Mouse (Mus musculus) naive thymus-derived CD4-positive, alpha-beta T cell, adult 2 months (primary cell): ENCODE results near the gene Hhip.
A peak's percentile ranks its signal among the peaks of the same experiment; 100 is the strongest.
"Not testable (repeated sequence)": the region's sequence is repeated elsewhere in the genome, so short reads cannot be mapped to it uniquely, and the experiment has no call there.

Experiments used
- DNase-seq: peaks from one replicate; pipeline ENCODE4 v3.0.0-alpha.2; 2011; ENCODE audit warnings: low read depth

The Hhip gene

DNA sequence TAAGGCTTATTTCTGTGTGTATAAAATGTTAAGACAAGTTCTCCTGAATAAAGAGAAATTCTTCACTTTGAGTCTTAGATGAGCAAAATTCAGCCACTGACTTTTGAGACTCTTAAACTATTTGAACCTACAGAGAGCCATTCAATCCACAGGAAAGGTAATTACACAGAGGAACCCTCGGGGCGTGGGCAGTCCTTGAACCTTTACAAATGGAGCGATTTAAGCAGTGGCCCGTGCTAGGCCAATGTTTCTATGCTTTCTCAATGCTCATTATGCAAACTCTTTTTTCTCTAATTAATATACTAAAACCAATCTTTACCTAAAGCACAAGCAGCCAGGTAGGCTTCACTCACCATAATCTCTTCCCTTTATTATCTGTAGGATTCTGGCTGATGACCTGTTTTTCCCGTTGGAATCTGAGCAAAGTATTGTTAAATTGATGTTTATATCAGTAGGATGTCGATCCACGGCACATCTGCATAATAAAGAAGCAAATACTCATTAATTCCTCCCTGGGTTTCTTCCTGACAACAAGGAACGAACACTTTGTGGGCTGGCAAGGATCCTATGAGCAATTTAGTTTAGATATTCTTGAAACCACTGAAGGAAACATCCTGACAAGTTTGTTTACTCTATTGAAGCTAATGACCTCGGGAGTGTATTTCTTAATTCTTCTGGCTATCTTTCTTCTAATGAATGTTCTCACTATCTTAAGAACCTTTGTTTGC lies 65.5 kb downstream of the Hhip start:
- DNase-seq, result no peak

GRCm38 (mm10) chr8:79991420-79991819 lies 66.4 kb downstream of the Hhip start:
- not testable (repeated sequence) for DNase-seq

DNA sequence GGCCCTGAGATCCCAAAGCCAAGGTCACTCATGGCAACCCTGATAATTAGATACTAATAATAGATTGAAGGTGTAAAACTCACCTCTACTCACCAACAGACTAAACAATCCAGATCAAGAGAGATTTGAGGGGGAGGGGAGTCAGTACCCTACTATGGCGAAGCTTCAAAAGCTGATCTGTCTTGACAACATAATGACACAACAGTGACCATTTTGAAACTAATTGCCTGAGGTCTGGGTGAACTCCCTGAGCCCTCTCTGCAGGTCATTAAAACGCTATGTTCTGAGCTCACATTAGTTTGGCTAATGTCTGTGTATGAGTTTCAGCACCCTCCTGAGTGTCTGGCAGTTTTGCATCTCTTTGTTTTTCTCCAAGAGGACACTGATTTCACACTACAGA lies 72.9 kb downstream of the Hhip start:
- DNase-seq, result no peak

DNA sequence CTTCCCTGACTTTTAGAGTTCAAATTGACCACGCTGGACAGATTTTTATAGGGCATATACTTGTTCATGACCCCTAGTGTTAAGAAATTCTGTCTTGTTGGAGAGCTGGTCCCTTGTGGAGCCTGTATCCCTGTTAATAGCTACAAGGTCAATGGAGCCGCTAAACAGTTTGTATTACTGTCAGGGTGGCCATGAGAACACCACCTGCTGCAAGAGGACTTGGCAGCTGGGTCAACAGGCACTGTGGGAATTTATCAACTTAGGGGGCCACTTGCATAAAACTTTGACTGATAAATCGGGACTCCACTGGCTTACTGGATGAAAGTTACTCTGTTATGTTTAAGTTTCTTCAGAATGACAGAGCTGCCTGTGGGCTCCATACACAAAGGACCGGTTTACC lies 75.7 kb downstream of the Hhip start:
- no peak for DNase-seq

- no peak for DNase-seq
Measured at GRCm38 (mm10) chr8:79966159-79966558, 91.6 kb downstream of the Hhip start.

DNA sequence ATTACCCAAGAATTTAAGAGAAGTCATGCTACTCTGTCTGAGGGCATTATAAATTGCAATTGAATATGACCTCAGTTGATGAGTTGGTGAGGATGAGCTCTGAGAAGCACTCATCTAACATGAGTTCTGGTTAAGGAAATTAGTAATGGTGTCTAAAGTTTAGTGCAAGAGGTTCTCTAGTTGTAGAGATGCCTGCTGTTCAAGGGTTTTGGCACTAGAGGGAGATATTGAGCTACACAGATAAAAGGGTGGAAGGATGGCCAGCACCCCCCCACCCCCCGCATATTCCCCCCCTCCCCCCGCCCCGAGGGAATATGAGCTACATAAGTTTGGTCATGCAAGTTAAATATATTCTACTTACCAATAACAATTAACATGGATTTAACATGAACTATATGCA lies 104.9 kb downstream of the Hhip start:
- peak; percentile 27 for DNase-seq

- no peak for DNase-seq
Measured at GRCm38 (mm10) chr8:79950376-79950775, 107.4 kb downstream of the Hhip start.

GRCm38 (mm10) chr8:79945501-79946076 lies 112.2 kb downstream of the Hhip start:
- no peak for DNase-seq

DNA sequence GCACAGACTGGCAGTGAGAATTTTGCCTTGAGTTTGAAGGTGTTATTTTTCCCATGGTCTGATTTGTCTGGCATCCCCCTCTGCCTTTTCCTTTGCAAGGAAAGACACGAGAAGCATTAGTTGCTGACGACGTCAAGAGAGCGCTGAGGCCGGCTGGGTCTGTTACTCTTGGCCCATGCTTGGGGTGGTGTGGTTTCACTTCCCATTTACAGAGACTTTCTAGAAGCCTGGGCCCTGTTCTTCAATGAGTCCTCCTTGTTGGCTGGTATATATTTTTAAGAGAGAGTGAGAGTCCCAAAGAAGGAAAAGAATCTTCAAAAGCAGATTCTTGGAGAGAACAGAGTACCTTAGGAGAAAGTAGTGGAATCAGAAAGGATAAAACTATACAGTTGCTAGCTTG lies 116.7 kb downstream of the Hhip start:
- no peak for DNase-seq

- no peak for DNase-seq
Measured at GRCm38 (mm10) chr8:79936856-79937445, 120.9 kb downstream of the Hhip start.

- DNase-seq, result no peak
Measured at GRCm38 (mm10) chr8:79935793-79936192, 122.0 kb downstream of the Hhip start.

DNA sequence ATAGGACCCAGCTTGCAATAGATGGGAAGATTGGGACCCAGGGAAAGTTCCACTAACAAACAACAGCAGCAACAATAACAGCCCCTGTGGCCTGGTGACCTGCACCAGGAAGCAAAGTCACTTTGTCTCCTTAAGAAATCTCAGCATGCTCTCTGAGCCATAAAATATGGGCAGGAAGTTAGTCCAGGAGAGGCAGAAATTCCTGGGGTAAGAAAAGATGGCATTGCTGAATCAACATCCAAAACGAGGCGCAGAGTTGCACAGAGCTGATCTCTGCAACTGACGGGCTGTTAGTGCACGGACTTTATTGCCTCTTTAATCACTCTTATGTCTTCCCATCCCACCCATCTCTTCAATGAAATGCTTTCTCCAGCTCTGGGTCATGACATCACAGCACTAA lies 128.6 kb downstream of the Hhip start:
- DNase-seq, result no peak

GRCm38 (mm10) chr8:79917211-79917610 lies 140.6 kb downstream of the Hhip start:
- DNase-seq, result no peak
